Mouse (Mus musculus) urinary bladder, postnatal 36 days (tissue): ENCODE results near the gene Adam11.

Source experiments
- DNase-seq, 2 experiments: peaks; one replicate each; pipeline ENCODE4 v3.0.0; 2022; ENCODE audit warnings: low spot score in 2 of 2, mixed read lengths in 1 of 2

Adam11 gene

GRCm38 (mm10) chr11:102778597-102778996 lies 17.4 kb downstream of the Adam11 start:
- DNase-seq, result no peak

- DNase-seq, result no peak
Measured at GRCm38 (mm10) chr11:102779081-102779638, 17.9 kb downstream of the Adam11 start.

- no peak for DNase-seq
Measured at GRCm38 (mm10) chr11:102779824-102780223, 18.6 kb downstream of the Adam11 start.

GRCm38 (mm10) chr11:102780271-102780985 lies 19.2 kb downstream of the Adam11 start:
- no peak for DNase-seq

GRCm38 (mm10) chr11:102780986-102781351 lies 19.7 kb downstream of the Adam11 start:
- DNase-seq, result no peak

- no peak for DNase-seq
Measured at GRCm38 (mm10) chr11:102781523-102781922, 20.3 kb downstream of the Adam11 start.

- DNase-seq, result no peak
Measured at GRCm38 (mm10) chr11:102783443-102783842, 22.2 kb downstream of the Adam11 start.

GRCm38 (mm10) chr11:102787688-102788177 lies 26.5 kb downstream of the Adam11 start:
- no peak for DNase-seq

- no peak for DNase-seq
Measured at GRCm38 (mm10) chr11:102791682-102792445, 30.6 kb downstream of the Adam11 start.

GRCm38 (mm10) chr11:102794157-102794556 lies 32.9 kb downstream of the Adam11 start:
- DNase-seq, result no peak

- DNase-seq, result no peak
Measured at GRCm38 (mm10) chr11:102803453-102803852, 42.2 kb downstream of the Adam11 start.

- DNase-seq, result no peak
Measured at GRCm38 (mm10) chr11:102808246-102808645, 47.0 kb downstream of the Adam11 start.

GRCm38 (mm10) chr11:102810721-102811485 lies 49.7 kb downstream of the Adam11 start:
- no peak for DNase-seq

GRCm38 (mm10) chr11:102814881-102815280 lies 53.6 kb downstream of the Adam11 start:
- DNase-seq, result no peak

- peak in 1 of 2 experiments; percentile 11 for DNase-seq
Measured at GRCm38 (mm10) chr11:102818121-102819020, 57.1 kb downstream of the Adam11 start.

GRCm38 (mm10) chr11:102819021-102819782 lies 58.0 kb downstream of the Adam11 start, which contains the start of gene Gjc1:
Gene Gjc1, minus strand, starts transcription at chr11:102819700.
- DNase-seq, result peak; percentile 36 to 61

GRCm38 (mm10) chr11:102819783-102820385 lies 58.6 kb downstream of the Adam11 start:
- DNase-seq, result no peak

- no peak for DNase-seq
Measured at GRCm38 (mm10) chr11:102820432-102820831, 59.2 kb downstream of the Adam11 start.

- DNase-seq, result no peak
Measured at GRCm38 (mm10) chr11:102821231-102821630, 60.0 kb downstream of the Adam11 start.
